Mouse (Mus musculus): Measurements from ENCODE around the gene Sema6b.

The Sema6b gene

GRCm38 (mm10) chr17:56139858-56140595 lies at the start of gene Sema6b:
Gene Sema6b (minus strand): TSS chr17:56140343.
- peak; percentile 29 for DNase-seq (ENCODE audit: low spot score)

- DNase-seq (ENCODE audit: low spot score) = no peak
Observed at GRCm38 (mm10) chr17:56185281-56186141, 45.4 kb upstream of the Sema6b start.

- peak; percentile 96 for DNase-seq (ENCODE audit: low spot score)
Observed at GRCm38 (mm10) chr17:56183658-56184103, 43.5 kb upstream of the Sema6b start, which contains the start of gene Mydgf. Gene Mydgf (minus strand): TSS chr17:56183920.

GRCm38 (mm10) chr17:56182975-56183657 lies 43.0 kb upstream of the Sema6b start:
- DNase-seq (ENCODE audit: low spot score) = no peak

- no peak for DNase-seq (ENCODE audit: low spot score)
Observed at GRCm38 (mm10) chr17:56175416-56175815, 35.3 kb upstream of the Sema6b start.

- DNase-seq (ENCODE audit: low spot score) = no peak
Observed at GRCm38 (mm10) chr17:56173401-56174046, 33.4 kb upstream of the Sema6b start.

- DNase-seq (ENCODE audit: low spot score) = no peak
Observed at GRCm38 (mm10) chr17:56171881-56172280, 31.7 kb upstream of the Sema6b start.

GRCm38 (mm10) chr17:56171456-56171855 lies 31.3 kb upstream of the Sema6b start:
- DNase-seq (ENCODE audit: low spot score) = no peak

- no peak for DNase-seq (ENCODE audit: low spot score)
Observed at GRCm38 (mm10) chr17:56170636-56171035, 30.5 kb upstream of the Sema6b start.

GRCm38 (mm10) chr17:56169830-56170229 lies 29.7 kb upstream of the Sema6b start:
- DNase-seq (ENCODE audit: low spot score) = no peak

- no peak for DNase-seq (ENCODE audit: low spot score)
Observed at GRCm38 (mm10) chr17:56165671-56166070, 25.5 kb upstream of the Sema6b start.

GRCm38 (mm10) chr17:56164510-56164909 lies 24.4 kb upstream of the Sema6b start:
- DNase-seq (ENCODE audit: low spot score) = no peak

GRCm38 (mm10) chr17:56163523-56164102 lies 23.5 kb upstream of the Sema6b start:
- peak; percentile 84 for DNase-seq (ENCODE audit: low spot score)

GRCm38 (mm10) chr17:56162231-56162774 lies 22.2 kb upstream of the Sema6b start, which contains the start of gene Tnfaip8l1:
Gene Tnfaip8l1 (plus strand): TSS chr17:56162477.
- peak; percentile 90 for DNase-seq (ENCODE audit: low spot score)

GRCm38 (mm10) chr17:56159729-56160128 lies 19.6 kb upstream of the Sema6b start:
- peak; percentile 24 for DNase-seq (ENCODE audit: low spot score)

GRCm38 (mm10) chr17:56153643-56154042 lies 13.5 kb upstream of the Sema6b start:
- no peak for DNase-seq (ENCODE audit: low spot score)

- DNase-seq (ENCODE audit: low spot score) = no peak
Observed at GRCm38 (mm10) chr17:56149897-56150296, 9.8 kb upstream of the Sema6b start.

- DNase-seq (ENCODE audit: low spot score) = no peak
Observed at GRCm38 (mm10) chr17:56148790-56149618, 8.9 kb upstream of the Sema6b start.

- DNase-seq (ENCODE audit: low spot score) = no peak
Observed at GRCm38 (mm10) chr17:56148280-56148679, 8.1 kb upstream of the Sema6b start.

GRCm38 (mm10) chr17:56147420-56147819 lies 7.3 kb upstream of the Sema6b start:
- DNase-seq (ENCODE audit: low spot score) = no peak

All from T-cell, adult 2 months (primary cell).